Mouse (Mus musculus) C2C12 (cell line): Measurements from ENCODE around the gene Rps6kc1. TPM values are rescaled to one million over a fixed set of nuclear protein-coding genes. Genes with fewer than 3 reads are reported as not detected.

ENCODE experiments used
- H3K27me3 ChIP-seq: one replicate; pipeline ENCODE4 v1.6.1; 2011; ENCODE audit not compliant: control insufficient read depth, insufficient read depth, insufficient read length
- H3K36me3 ChIP-seq: one replicate; pipeline ENCODE4 v1.6.1; 2011; ENCODE audit not compliant: control insufficient read depth, insufficient read depth
- H3K4me3 ChIP-seq: one replicate; pipeline ENCODE4 v1.5.1; 2011; ENCODE audit warnings: mild to moderate bottlenecking, control low read depth; ENCODE audit not compliant: poor library complexity, insufficient read depth, severe bottlenecking
- H3K79me2 ChIP-seq: one replicate; pipeline ENCODE4 v1.6.1; 2011; ENCODE audit not compliant: control insufficient read depth, insufficient read depth
- H3K79me3 ChIP-seq: one replicate; pipeline ENCODE4 v1.6.1; 2011; ENCODE audit warnings: low read depth, control low read depth
- H3ac ChIP-seq: one replicate; pipeline ENCODE3; 2011; ENCODE audit warnings: low read depth; ENCODE audit not compliant: control insufficient read depth, insufficient read length
- CEBPB ChIP-seq: IDR thresholded peaks from one replicate; pipeline ENCODE4 v1.6.1; 2011; ENCODE audit warnings: low read depth, mild to moderate bottlenecking, control low read depth, moderate library complexity
- CTCF ChIP-seq: IDR thresholded peaks from one replicate; pipeline ENCODE4 v1.5.1; 2011; ENCODE audit not compliant: control insufficient read depth, insufficient read depth, insufficient read length
- FOSL1 ChIP-seq: IDR thresholded peaks from one replicate; pipeline ENCODE4 v1.8.0; 2011; ENCODE audit warnings: mild to moderate bottlenecking, low read length; ENCODE audit not compliant: poor library complexity, insufficient read depth, severe bottlenecking
- MAX ChIP-seq: IDR thresholded peaks from one replicate; pipeline ENCODE4 v1.6.1; 2011; ENCODE audit warnings: mild to moderate bottlenecking, control low read depth
- MYOD1 ChIP-seq: IDR thresholded peaks from one replicate; pipeline ENCODE4 v1.6.1; 2011; ENCODE audit warnings: low read depth; ENCODE audit not compliant: control insufficient read depth, insufficient read length
- MYOG ChIP-seq: IDR thresholded peaks from one replicate; pipeline ENCODE4 v1.6.1; 2011; ENCODE audit not compliant: control insufficient read depth, insufficient read length; ENCODE audit errors: extremely low read depth
- USF1 ChIP-seq: IDR thresholded peaks from one replicate; pipeline ENCODE4 v1.6.1; 2011; ENCODE audit warnings: low read depth, mild to moderate bottlenecking, control low read depth, moderate library complexity
- polyA plus RNA-seq: library from polyadenylated mRNA; unstranded; fragments of >200 nt; fragmentation: generic; extraction: Trizol; gene quantifications from one replicate; pipeline ENCODE4 v1.2.1, GENCODE M21; 2012; ENCODE audit warnings: missing spikeins

The Rps6kc1 gene
- polyA plus RNA-seq, 1 experiment = 13.1 TPM

DNA sequence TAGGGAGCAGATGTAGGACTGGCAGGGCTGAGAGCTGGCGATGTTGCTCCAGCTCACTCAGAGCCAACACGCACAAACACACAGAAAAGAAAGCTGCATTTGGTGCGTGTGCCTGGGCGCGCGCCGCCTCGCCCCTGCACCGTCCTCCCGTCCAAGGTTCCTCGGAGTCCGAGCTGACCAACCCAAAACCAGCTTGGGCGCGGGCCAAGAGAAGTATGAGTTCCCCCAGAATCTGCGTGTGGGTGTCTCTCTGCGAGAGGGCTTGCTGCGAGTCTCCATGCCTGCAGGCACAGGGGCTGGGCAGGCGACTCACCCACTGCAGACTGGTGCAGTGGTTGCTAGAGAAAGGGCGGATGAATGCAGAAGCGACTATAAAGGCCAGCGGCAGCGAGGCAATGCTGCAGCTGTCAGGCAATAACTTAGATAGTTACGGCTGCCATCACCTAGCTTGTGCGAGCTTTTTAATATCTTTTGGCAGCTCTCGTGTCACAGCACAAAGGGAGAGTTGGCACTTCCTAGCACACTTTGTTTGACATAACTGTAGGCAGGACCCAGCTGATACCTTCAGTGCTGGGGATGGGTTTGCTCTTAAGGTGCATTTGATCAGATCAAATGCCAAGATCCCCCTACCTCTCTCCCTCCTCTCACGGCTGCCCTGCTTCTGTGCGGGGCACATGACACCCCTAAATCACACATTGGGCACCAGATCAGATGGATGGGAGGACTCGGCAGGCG, 220.9 kb downstream of the Rps6kc1 start:
- Histone ChIP-seq H3ac (no peak overlapping the region), H3K79me3 (no peaks in the 10 kb centered on the region), H3K27me3 (peaks cover 15% of the 10 kb centered on the region), H3K4me3 (no peak overlapping the region), H3K36me3 (no peaks in the 10 kb centered on the region), H3K79me2 (no peaks in the 10 kb centered on the region)
- TF ChIP-seq MAX (no peak), FOSL1 (no peak), MYOG (no peak), CEBPB (no peak), USF1 (no peak), MYOD1 (no peak), CTCF (no peak)

DNA sequence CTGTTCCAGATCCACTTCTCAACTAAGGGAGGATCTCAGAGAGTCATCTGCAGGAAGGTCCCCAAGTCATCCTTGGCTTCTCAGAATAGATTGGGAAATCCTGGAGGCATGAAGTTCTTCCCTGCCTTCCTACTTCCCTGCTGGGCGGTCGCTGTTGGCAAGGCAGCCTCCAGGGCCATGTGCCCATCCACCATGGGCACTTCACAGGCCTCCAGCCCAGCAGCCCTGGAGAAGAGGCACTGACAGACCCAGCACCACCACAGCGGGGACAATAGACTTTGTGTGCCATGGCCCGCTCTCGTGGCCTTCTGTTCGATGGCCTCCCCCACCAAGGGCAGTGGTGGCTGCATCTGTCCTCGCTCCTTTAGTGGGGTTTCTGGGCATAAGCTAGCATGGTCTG, 228.5 kb downstream of the Rps6kc1 start:
- Histone ChIP-seq H3K4me3 (no peak overlapping the region), H3K79me3 (no peaks in the 10 kb centered on the region), H3K79me2 (no peaks in the 10 kb centered on the region), H3K27me3 (peaks cover 24% of the 10 kb centered on the region), H3ac (no peak overlapping the region), H3K36me3 (no peaks in the 10 kb centered on the region)
- TF ChIP-seq CTCF (no peak), MAX (no peak), USF1 (no peak), FOSL1 (no peak), MYOD1 (no peak), MYOG (no peak), CEBPB (no peak)

DNA sequence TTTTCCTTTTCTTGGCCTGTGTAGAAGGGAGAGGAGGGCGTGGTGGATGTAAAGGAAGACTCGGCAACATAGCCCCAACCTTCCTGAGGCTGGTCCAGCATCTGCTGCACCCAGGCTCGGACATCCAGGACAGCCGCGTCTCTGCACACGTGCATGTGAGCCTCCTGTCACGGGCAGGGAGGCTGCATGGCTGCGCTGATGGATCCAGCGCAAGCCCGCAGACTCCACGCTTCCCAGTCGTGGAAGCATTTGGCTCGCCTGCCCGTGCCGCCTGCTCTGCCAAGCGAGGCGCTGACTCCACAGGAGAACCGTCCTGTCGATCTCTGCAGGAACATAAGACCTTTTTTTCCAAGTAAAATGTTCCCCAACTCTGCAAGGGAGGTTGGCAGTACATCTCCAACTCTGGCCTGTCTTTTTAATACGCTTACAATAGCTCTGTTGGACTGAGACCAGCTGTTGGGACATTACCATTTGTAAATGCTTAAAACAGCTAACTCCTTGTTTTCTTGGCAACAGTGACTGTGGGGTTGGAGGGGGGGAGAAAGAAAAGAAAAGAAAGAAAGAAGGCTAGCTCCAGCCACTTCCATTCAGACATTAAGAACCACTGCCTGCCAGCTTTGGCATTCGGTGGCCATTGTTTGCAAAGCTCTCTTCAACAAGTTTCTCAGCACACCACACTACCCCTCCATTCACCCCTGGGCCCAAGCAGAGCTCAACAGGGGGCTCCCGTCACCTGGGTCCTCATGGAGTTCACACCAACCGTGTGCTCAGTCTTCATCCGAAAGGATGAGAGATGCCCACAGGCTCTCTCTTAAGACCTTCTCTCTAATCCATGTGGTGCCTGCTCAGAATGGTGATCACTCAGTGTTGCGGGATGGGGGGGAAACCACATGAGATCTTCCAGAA, 229.3 kb downstream of the Rps6kc1 start:
- H3K27me3 ChIP-seq = peaks cover 24% of the 10 kb centered on the region
- H3K4me3 ChIP-seq = no peak overlapping the region
- no peak overlapping the region for H3ac ChIP-seq
- TF ChIP-seq MYOD1 (no peak), CTCF (no peak), USF1 (no peak), CEBPB (no peak), MYOG (no peak), MAX (no peak), FOSL1 (no peak)
- no peaks in the 10 kb centered on the region for H3K79me2 ChIP-seq
- no peaks in the 10 kb centered on the region for H3K36me3 ChIP-seq
- H3K79me3 ChIP-seq = no peaks in the 10 kb centered on the region

DNA sequence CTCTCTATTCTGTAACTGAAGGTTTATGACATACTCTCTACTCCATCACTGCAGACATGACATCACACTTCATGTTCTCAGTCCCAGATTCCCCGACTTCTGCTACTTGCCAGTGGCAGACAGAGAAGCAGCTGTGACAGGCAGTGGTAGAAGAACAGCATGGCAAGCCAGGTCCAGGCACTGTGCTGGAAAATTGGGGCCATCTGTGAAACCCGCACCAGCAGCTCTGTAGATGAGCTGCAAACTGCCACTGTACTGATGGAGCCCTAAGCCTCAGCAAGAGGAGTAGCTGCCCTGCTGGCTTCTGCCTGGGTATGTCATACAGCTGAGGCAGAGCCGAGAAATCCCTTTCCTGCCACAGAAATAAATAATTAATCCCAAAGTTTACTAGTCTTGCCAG, 236.1 kb downstream of the Rps6kc1 start:
- Histone ChIP-seq H3K27me3 (peaks cover 9% of the 10 kb centered on the region), H3K36me3 (no peaks in the 10 kb centered on the region), H3ac (no peak overlapping the region), H3K79me3 (no peaks in the 10 kb centered on the region), H3K4me3 (no peak overlapping the region), H3K79me2 (no peaks in the 10 kb centered on the region)
- TF ChIP-seq USF1 (no peak), MYOG (no peak), MAX (no peak), CTCF (no peak), FOSL1 (no peak), MYOD1 (no peak), CEBPB (no peak)

DNA sequence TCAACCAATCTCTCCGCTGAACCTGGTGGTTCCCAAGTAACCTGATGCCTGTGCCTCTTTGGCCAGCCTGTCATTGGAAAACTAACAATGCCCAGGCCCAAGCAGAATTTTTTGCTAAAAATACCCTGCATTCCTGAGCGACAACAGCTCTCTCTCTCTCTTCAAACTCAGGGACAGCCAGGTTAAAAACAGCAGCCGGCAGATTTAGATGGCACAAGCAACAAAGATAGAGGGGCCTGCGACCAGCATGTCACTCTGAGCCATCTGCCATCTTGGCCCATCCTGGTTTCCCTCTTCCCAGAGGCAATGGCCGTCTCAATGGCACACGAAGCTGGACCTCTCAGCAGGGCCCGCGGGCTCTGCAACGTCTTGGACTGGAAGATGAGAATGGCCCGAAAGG, 242.5 kb downstream of the Rps6kc1 start:
- TF ChIP-seq MYOG (no peak), CTCF (no peak), USF1 (no peak), MAX (no peak), MYOD1 (no peak), FOSL1 (no peak), CEBPB (no peak)
- Histone ChIP-seq H3K36me3 (no peaks in the 10 kb centered on the region), H3K27me3 (no peaks in the 10 kb centered on the region), H3K4me3 (no peak overlapping the region), H3ac (no peak overlapping the region), H3K79me2 (no peaks in the 10 kb centered on the region), H3K79me3 (no peaks in the 10 kb centered on the region)
